Mouse (Mus musculus) olfactory bulb, adult 2 months (tissue): ENCODE results near the gene Six1.

ENCODE experiments used
- CTCF ChIP-seq: fragments of 200-500 bp; IDR thresholded peaks from 2 replicates; pipeline ENCODE4 v1.5.1; 2012; ENCODE audit warnings: low read depth, mild to moderate bottlenecking, low read length, moderate library complexity; ENCODE audit not compliant: insufficient read depth
- POLR2A ChIP-seq: fragments of 200-500 bp; IDR thresholded peaks from 2 replicates; pipeline ENCODE4 v1.6.1; 2012; ENCODE audit warnings: mild to moderate bottlenecking, low read depth, low read length, moderate library complexity; ENCODE audit not compliant: insufficient read depth

DNA sequence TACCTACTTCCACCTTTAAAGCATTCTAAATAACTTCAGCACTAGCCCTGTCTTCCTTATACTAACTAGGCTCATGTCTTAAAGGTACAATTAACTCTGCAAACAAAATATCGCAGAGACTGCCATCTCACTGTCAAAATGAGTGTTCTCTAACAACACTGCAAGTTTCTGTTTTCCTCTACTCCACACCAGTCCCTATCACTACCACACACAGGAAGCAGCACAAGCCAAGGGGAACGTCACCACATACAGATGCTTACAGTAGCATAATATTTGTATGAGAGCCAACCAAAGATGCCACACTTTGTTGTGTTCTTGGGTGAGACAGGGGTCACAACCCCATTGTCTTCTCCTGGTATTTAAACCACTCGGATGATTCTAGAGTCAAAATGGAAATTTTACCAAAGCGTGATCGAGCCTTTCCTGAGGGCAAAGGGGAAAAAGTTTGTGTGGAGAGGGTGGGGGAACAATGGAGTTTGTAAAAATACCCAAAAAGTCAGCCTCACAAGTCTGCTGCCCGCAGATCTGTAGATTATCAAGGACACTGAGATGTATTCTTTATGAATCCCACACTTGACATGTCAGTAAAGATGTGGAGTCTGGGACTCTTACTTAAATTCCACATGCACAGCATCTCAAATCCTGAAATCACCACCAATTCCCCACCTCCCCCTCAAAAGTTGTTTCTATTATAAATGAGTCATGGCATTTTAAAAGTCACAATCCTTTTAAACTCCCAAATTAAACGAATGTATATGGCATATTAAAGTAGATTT lies 16.1 kb downstream of the Six1 start:
- TF ChIP-seq POLR2A (no peak), CTCF (no peak)
